Mouse (Mus musculus): ENCODE measurements around the gene Acaa1a. TPM values are rescaled to one million over a fixed set of nuclear protein-coding genes. Genes with fewer than 3 reads are reported as not detected.
A peak's percentile ranks its signal among the peaks of the same experiment; 100 is the strongest.

Acaa1a gene
- polyA plus RNA-seq, 1 experiment from 2014 or later: 61.2 TPM

DNA sequence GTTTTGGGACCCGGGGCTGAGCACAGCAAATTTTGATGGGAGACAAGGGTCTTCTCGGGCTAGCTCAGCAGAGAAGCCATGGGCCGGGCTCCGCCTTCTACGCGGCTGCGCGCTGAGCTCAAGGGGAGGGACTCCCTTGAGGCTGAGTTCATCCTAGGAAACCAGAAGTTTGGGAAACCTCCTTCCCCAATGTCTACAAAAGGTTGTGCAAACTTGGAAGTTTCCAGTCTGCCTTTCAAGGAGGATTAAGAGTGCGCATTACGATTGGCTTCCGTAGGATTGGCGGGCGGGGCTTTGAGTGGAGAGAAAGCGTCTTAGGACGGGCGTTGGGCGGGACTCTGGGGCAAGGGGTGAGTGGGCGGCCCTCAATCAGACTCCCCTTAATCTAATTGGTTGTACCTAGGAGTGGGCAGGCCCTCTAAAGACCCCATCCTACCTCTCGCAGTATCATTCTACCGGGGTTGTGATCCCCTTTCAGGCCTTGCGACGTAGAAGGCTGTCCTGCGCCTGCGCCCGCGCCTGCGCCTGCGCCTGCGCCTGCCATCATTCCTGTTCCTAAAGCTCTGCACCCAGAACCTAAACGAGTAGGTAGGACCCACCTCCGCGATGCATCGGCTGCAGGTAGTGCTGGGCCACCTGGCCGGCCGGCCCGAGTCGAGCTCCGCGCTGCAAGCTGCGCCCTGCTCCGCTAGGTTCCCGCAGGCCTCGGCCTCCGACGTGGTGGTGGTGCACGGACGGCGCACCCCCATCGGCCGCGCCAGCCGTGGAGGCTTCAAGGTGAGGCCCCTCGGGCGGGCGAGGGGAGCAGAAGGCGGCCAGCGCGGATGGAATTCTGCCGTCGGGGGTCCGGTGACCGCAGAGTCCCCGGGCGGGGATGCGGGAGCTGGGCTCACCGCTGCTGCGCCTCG lies 1.7 kb downstream of the Acaa1a start, which contains the start of gene Myd88:
Gene Myd88, minus strand, starts transcription at position 503 of the 908 bp plus-strand sequence.
- Histone ChIP-seq H3K4me3 (ENCODE audit: low read depth, low read length) (peak within 1 kb of the TSS; percentile 77), H3K9ac (replicated peaks; ENCODE audit: low read length) (peak within 1 kb of the TSS; percentile 74), H3K4me1 (ENCODE audit: control insufficient read depth, insufficient read depth, low read length) (peaks cover 4% of the 10 kb centered on the region), H3K9me3 (replicated peaks; ENCODE audit: control insufficient read depth, low read length) (no peaks in the 10 kb centered on the region), H3K27me3 (ENCODE audit: control insufficient read depth, insufficient read depth, low read length) (peaks cover 2% of the 10 kb centered on the region; the same call in 1 of the 2 replicates), H3K4me2 (ENCODE audit: low read depth, low read length) (peak within 1 kb of the TSS; percentile 83), H3K27ac (replicated peaks; ENCODE audit: low read depth, low read length) (peak within 1 kb of the TSS; percentile 59), H3K36me3 (replicated peaks; ENCODE audit: control insufficient read depth, insufficient read depth, low read depth, low read length) (0 out of 2 replicates have a peak, but pooled peaks cover 2% of the 10 kb centered on the region)
- DNase-seq (ENCODE audit: low spot score) (peak; percentile 98), ATAC-seq (replicated peaks; ENCODE audit: insufficient number of reproducible peaks, low FRiP score, low TSS enrichment, low read depth) (peak; percentile 98)
- under 1% methylated on average over 62 of the region's 68 CpGs for WGBS

GRCm38 (mm10) chr9:119342728-119343127 lies 3.3 kb downstream of the Acaa1a start:
- no peak overlapping the region for H3K4me3 ChIP-seq (ENCODE audit: low read depth, low read length)
- no peaks in the 10 kb centered on the region for H3K9me3 ChIP-seq (replicated peaks; ENCODE audit: control insufficient read depth, low read length)
- H3K4me2 ChIP-seq (ENCODE audit: low read depth, low read length): no peak overlapping the region
- peaks cover 2% of the 10 kb centered on the region; the same call in 1 of the 2 replicates for H3K27me3 ChIP-seq (ENCODE audit: control insufficient read depth, insufficient read depth, low read length)
- H3K9ac ChIP-seq (replicated peaks; ENCODE audit: low read length): no peak overlapping the region
- DNase-seq (ENCODE audit: low spot score): no peak
- ATAC-seq (replicated peaks; ENCODE audit: insufficient number of reproducible peaks, low FRiP score, low TSS enrichment, low read depth): no peak
- WGBS: 85% methylated on average over 7 of the region's 7 CpGs
- peaks cover 4% of the 10 kb centered on the region for H3K4me1 ChIP-seq (ENCODE audit: control insufficient read depth, insufficient read depth, low read length)
- no peak overlapping the region for H3K27ac ChIP-seq (replicated peaks; ENCODE audit: low read depth, low read length)
- H3K36me3 ChIP-seq (replicated peaks; ENCODE audit: control insufficient read depth, insufficient read depth, low read depth, low read length): 0 out of 2 replicates have a peak, but pooled peaks cover 2% of the 10 kb centered on the region

- no peak overlapping the region for H3K4me3 ChIP-seq (ENCODE audit: low read depth, low read length)
- DNase-seq (ENCODE audit: low spot score): no peak
- WGBS: 93% methylated on average over 8 of the region's 8 CpGs
Observed at GRCm38 (mm10) chr9:119346376-119346775, 6.9 kb downstream of the Acaa1a start.

DNA sequence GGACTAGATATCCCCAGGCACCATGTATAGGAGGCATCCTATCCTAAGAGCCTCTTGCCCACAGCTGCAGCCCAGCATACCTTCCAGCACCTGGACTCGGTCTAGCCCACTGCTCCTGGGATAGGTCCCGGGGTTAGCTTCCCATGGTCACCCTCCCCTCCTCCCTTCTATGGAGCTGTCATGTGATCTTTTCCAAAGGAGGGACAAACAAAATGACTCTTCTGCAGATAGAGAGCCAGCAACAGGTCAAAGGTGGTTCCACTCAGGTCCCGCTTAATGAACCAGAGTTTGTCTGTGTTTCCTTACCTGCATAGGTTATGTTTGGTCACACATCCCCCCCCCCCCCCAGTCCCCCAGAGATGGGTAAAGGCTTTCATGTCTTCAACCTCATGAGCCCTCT lies 11.1 kb downstream of the Acaa1a start:
- no peak overlapping the region for H3K4me2 ChIP-seq (ENCODE audit: low read depth, low read length)
- H3K27me3 ChIP-seq (ENCODE audit: control insufficient read depth, insufficient read depth, low read length): no peaks in the 10 kb centered on the region
- DNase-seq (ENCODE audit: low spot score) (no peak), ATAC-seq (replicated peaks; ENCODE audit: insufficient number of reproducible peaks, low FRiP score, low TSS enrichment, low read depth) (no peak)
- no peak overlapping the region for H3K9ac ChIP-seq (replicated peaks; ENCODE audit: low read length)
- 85% methylated on average over 3 of the region's 3 CpGs for WGBS
- no peaks in the 10 kb centered on the region for H3K9me3 ChIP-seq (replicated peaks; ENCODE audit: control insufficient read depth, low read length)
- no peak overlapping the region for H3K4me3 ChIP-seq (ENCODE audit: low read depth, low read length)
- H3K27ac ChIP-seq (replicated peaks; ENCODE audit: low read depth, low read length): no peak overlapping the region
- H3K4me1 ChIP-seq (ENCODE audit: control insufficient read depth, insufficient read depth, low read length): no peaks in the 10 kb centered on the region
- peaks cover 7% of the 10 kb centered on the region for H3K36me3 ChIP-seq (replicated peaks; ENCODE audit: control insufficient read depth, insufficient read depth, low read depth, low read length)

More at GRCm38 (mm10) chr9:119346376-119346775, 6.9 kb downstream of the Acaa1a start:
- H3K4me1 ChIP-seq (ENCODE audit: control insufficient read depth, insufficient read depth, low read length): peaks cover 4% of the 10 kb centered on the region
- no peak overlapping the region for H3K27ac ChIP-seq (replicated peaks; ENCODE audit: low read depth, low read length)
- H3K27me3 ChIP-seq (ENCODE audit: control insufficient read depth, insufficient read depth, low read length): no peaks in the 10 kb centered on the region
- H3K36me3 ChIP-seq (replicated peaks; ENCODE audit: control insufficient read depth, insufficient read depth, low read depth, low read length): peaks cover 7% of the 10 kb centered on the region
- ATAC-seq (replicated peaks; ENCODE audit: insufficient number of reproducible peaks, low FRiP score, low TSS enrichment, low read depth): no peak
- H3K9me3 ChIP-seq (replicated peaks; ENCODE audit: control insufficient read depth, low read length): no peaks in the 10 kb centered on the region
- no peak overlapping the region for H3K9ac ChIP-seq (replicated peaks; ENCODE audit: low read length)
- H3K4me2 ChIP-seq (ENCODE audit: low read depth, low read length): no peak overlapping the region

DNA sequence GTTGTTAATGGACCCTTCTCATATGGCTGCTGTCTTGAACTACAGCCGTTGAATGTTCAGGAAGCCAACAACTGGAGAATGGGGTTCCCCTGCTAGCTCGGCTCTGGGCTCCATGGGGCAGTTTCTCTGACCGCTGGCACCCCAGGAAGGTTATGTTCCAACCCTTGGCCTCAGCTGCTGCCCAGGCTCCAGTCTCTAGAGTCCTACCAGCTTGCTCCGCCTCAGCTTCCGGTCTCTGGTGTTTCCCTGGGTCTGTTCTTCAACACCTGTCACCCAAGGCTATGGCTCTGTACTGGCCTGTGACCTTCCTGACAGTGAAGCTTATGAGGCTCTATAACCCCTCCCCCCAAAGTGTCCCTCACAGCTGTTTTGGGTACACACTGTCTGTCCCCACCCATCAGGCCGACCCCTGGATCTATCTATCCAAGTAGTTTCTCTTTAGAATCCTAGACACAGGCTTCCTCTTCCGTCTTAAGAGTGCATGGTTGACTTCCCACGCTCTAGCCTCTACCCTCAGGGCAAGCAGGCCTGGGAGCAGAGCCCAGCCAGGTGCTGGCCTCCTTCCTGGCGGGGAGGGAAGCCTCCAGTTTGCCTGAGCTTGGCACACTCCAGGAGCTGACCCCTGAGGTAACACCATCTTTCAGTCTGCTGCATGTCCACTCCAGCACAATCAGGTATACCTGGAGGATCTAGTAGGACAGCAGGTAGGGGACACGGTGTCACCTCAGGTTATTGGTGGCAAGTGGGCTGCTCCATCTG lies 11.7 kb downstream of the Acaa1a start:
- Histone ChIP-seq H3K9me3 (replicated peaks; ENCODE audit: control insufficient read depth, low read length) (no peaks in the 10 kb centered on the region), H3K36me3 (replicated peaks; ENCODE audit: control insufficient read depth, insufficient read depth, low read depth, low read length) (peaks cover 5% of the 10 kb centered on the region), H3K9ac (replicated peaks; ENCODE audit: low read length) (no peak overlapping the region), H3K4me2 (ENCODE audit: low read depth, low read length) (no peak overlapping the region), H3K4me1 (ENCODE audit: control insufficient read depth, insufficient read depth, low read length) (no peaks in the 10 kb centered on the region), H3K27ac (replicated peaks; ENCODE audit: low read depth, low read length) (no peak overlapping the region), H3K4me3 (ENCODE audit: low read depth, low read length) (no peak overlapping the region), H3K27me3 (ENCODE audit: control insufficient read depth, insufficient read depth, low read length) (no peaks in the 10 kb centered on the region)
- WGBS: 85% methylated on average over 10 of the region's 10 CpGs
- ATAC-seq (replicated peaks; ENCODE audit: insufficient number of reproducible peaks, low FRiP score, low TSS enrichment, low read depth) (no peak), DNase-seq (ENCODE audit: low spot score) (no peak)

- no peak; the same call in 1 of the 2 replicates for ATAC-seq (replicated peaks; ENCODE audit: insufficient number of reproducible peaks, low FRiP score, low TSS enrichment, low read depth)
- 19% methylated on average over 4 of the region's 4 CpGs for WGBS
Observed at GRCm38 (mm10) chr9:119352060-119352459, 12.6 kb downstream of the Acaa1a start.

DNA sequence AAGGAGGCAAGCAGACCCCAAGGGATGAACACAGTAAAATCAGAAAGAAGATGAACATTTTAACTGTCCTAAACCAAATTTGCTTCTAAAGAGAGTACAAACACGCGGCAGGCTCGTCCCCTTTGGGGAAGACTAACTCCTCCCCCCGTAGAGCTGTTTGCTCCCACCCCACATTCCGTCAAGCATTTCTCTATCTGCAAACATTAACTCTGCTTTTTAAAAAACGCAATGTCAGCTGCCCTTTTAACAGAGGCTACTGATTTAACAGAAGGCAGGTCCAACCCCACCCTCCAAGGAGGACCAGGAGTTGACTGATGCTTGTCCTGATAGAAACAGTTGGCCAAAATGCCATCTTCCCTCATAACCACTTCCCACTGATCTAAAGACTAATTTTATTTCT lies 14.4 kb downstream of the Acaa1a start:
- no peak for ATAC-seq (replicated peaks; ENCODE audit: insufficient number of reproducible peaks, low FRiP score, low TSS enrichment, low read depth)

More at GRCm38 (mm10) chr9:119352060-119352459, 12.6 kb downstream of the Acaa1a start:
- Histone ChIP-seq H3K4me3 (ENCODE audit: low read depth, low read length) (no peak overlapping the region), H3K36me3 (replicated peaks; ENCODE audit: control insufficient read depth, insufficient read depth, low read depth, low read length) (peaks cover 5% of the 10 kb centered on the region), H3K27me3 (ENCODE audit: control insufficient read depth, insufficient read depth, low read length) (no peaks in the 10 kb centered on the region), H3K27ac (replicated peaks; ENCODE audit: low read depth, low read length) (no peak overlapping the region), H3K9me3 (replicated peaks; ENCODE audit: control insufficient read depth, low read length) (no peaks in the 10 kb centered on the region), H3K4me1 (ENCODE audit: control insufficient read depth, insufficient read depth, low read length) (no peaks in the 10 kb centered on the region), H3K4me2 (ENCODE audit: low read depth, low read length) (no peak overlapping the region), H3K9ac (replicated peaks; ENCODE audit: low read length) (no peak overlapping the region)
- DNase-seq (ENCODE audit: low spot score): peak; percentile 82

More for the DNA sequence above, 14.4 kb downstream of the Acaa1a start:
- Histone ChIP-seq H3K9me3 (replicated peaks; ENCODE audit: control insufficient read depth, low read length) (no peaks in the 10 kb centered on the region), H3K9ac (replicated peaks; ENCODE audit: low read length) (no peak overlapping the region), H3K4me1 (ENCODE audit: control insufficient read depth, insufficient read depth, low read length) (no peaks in the 10 kb centered on the region), H3K4me3 (ENCODE audit: low read depth, low read length) (no peak overlapping the region), H3K36me3 (replicated peaks; ENCODE audit: control insufficient read depth, insufficient read depth, low read depth, low read length) (peaks cover 5% of the 10 kb centered on the region), H3K4me2 (ENCODE audit: low read depth, low read length) (no peak overlapping the region), H3K27ac (replicated peaks; ENCODE audit: low read depth, low read length) (no peak overlapping the region), H3K27me3 (ENCODE audit: control insufficient read depth, insufficient read depth, low read length) (no peaks in the 10 kb centered on the region)
- 78% methylated on average over 6 of the region's 6 CpGs for WGBS
- DNase-seq (ENCODE audit: low spot score): no peak

Data from embryonic facial prominence, embryonic 11.5 days (tissue).